Mouse (Mus musculus): ENCODE measurements at regions not wholly inside any gene's neighbourhood (a gene's known extent, or its start where the extent isn't known, plus 50 kb on each side); places are given as distances from the start of the nearest gene placed in this dataset.
A peak's percentile ranks its signal among the peaks of the same experiment; 100 is the strongest.

- WGBS: 78% methylated on average over 7 of the region's 7 CpGs
- H3K36me3 ChIP-seq: no peaks in the 10 kb centered on the region
- DNase-seq (ENCODE audit: low spot score): no peak
- H3K9me3 ChIP-seq: no peaks in the 10 kb centered on the region
- H3K4me3 ChIP-seq: no peak overlapping the region
- no peaks in the 10 kb centered on the region for H3K4me1 ChIP-seq
- H3K27ac ChIP-seq: no peak overlapping the region
- H3K27me3 ChIP-seq (ENCODE audit: insufficient read depth, poor library complexity, severe bottlenecking): peaks cover 18% of the 10 kb centered on the region; the same call in 1 of the 2 replicates
Observed at GRCm38 (mm10) chr15:74418635-74419034, 217.5 kb downstream of the Mroh4 start.

DNA sequence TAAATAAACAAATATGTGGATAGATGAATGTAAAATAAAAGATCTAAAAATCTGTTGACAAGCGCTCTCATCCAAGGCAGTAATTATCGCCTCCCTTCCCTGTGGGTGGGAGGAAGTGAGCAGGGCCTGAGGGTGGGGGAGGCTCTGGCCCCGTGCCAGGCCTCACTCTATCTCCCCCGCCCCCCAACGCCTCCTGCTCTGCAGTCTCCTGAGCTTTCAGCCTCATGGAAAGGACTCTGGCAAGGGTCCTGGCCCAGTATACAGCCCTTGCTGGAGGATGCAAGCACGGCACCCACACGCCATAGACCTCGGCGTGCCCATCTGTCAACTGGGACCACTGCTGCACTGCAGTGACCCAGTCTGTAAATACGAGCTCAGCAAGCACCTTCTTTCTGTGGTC, 222.9 kb downstream of the Mroh4 start:
- no peak for DNase-seq (ENCODE audit: low spot score)
- Histone ChIP-seq H3K36me3 (no peaks in the 10 kb centered on the region), H3K4me1 (peaks cover 4% of the 10 kb centered on the region; the same call in 1 of the 2 replicates), H3K4me3 (no peak overlapping the region), H3K27ac (no peak overlapping the region), H3K9me3 (no peaks in the 10 kb centered on the region), H3K27me3 (ENCODE audit: insufficient read depth, poor library complexity, severe bottlenecking) (peaks cover 13% of the 10 kb centered on the region; the same call in 1 of the 2 replicates)
- WGBS: 51% methylated on average over 10 of the region's 10 CpGs

- no peak for DNase-seq (ENCODE audit: low spot score)
- whole genome bisulfite sequencing: 82% methylated on average over 3 of the region's 3 CpGs
- Histone ChIP-seq H3K27me3 (ENCODE audit: insufficient read depth, poor library complexity, severe bottlenecking) (peaks cover 14% of the 10 kb centered on the region; the same call in 1 of the 2 replicates), H3K4me3 (no peak overlapping the region), H3K4me1 (peaks cover 6% of the 10 kb centered on the region; the same call in 1 of the 2 replicates), H3K36me3 (no peaks in the 10 kb centered on the region), H3K9me3 (no peaks in the 10 kb centered on the region), H3K27ac (no peak overlapping the region)
Observed at GRCm38 (mm10) chr15:74412261-74412660, 223.9 kb downstream of the Mroh4 start.

GRCm38 (mm10) chr15:74411097-74411496, 225.1 kb downstream of the Mroh4 start:
- Histone ChIP-seq H3K36me3 (no peaks in the 10 kb centered on the region), H3K4me3 (no peak overlapping the region), H3K27ac (no peak overlapping the region), H3K4me1 (peaks cover 14% of the 10 kb centered on the region; the same call in 1 of the 2 replicates), H3K27me3 (ENCODE audit: insufficient read depth, poor library complexity, severe bottlenecking) (peaks cover 18% of the 10 kb centered on the region; the same call in 1 of the 2 replicates), H3K9me3 (no peaks in the 10 kb centered on the region)
- no peak for DNase-seq (ENCODE audit: low spot score)
- WGBS: 57% methylated on average over 3 of the region's 3 CpGs

DNA sequence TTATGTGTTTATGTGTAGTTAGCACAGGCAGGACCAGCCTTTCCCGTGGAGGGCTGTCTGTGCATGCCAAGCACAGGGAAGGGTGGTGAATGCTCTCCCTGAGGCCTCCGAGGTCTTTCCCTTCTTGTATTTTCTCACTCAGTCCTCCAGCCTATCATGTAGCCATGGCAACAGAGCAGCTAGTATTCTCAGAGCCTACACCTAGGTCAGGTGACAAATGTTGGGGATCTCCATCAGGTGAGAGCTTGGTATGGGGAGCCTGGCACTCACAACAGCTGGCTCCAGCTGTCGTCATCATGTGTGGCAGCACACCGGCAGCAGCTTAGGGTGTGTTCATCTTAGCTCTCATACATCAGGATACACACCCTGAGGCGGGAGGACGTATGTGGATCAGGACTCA, 231.3 kb downstream of the Mroh4 start:
- 72% methylated on average over 6 of the region's 6 CpGs for WGBS
- H3K4me1 ChIP-seq: peaks cover 33% of the 10 kb centered on the region
- no peak overlapping the region for H3K4me3 ChIP-seq
- peaks cover 35% of the 10 kb centered on the region; the same call in 1 of the 2 replicates for H3K27me3 ChIP-seq (ENCODE audit: insufficient read depth, poor library complexity, severe bottlenecking)
- H3K36me3 ChIP-seq: no peaks in the 10 kb centered on the region
- no peak overlapping the region for H3K27ac ChIP-seq
- DNase-seq (ENCODE audit: low spot score): no peak
- H3K9me3 ChIP-seq: no peaks in the 10 kb centered on the region

DNA sequence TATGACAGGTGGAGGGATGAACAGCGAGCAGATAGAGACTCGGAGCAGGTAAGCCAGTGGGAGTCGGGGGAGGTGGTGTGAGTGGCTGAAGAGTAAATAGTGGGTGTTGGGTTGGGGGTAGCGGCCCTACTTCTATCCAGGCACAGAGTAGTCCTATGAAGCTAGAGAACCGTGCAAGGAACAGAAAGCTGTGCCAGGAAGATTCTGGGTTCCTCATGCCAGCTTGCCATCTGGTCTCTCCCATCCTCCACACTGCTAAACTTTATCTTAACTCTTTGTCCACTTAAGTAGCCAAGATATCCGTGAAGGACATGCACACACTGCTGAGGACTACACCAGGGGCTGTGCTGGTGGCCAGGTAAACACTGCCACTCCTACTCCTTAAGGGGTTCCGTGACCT, 234.9 kb downstream of the Mroh4 start:
- no peak for DNase-seq (ENCODE audit: low spot score)
- Histone ChIP-seq H3K27me3 (ENCODE audit: insufficient read depth, poor library complexity, severe bottlenecking) (peaks cover 32% of the 10 kb centered on the region; the same call in 1 of the 2 replicates), H3K4me3 (no peak overlapping the region), H3K9me3 (no peaks in the 10 kb centered on the region), H3K36me3 (no peaks in the 10 kb centered on the region), H3K4me1 (peaks cover 23% of the 10 kb centered on the region), H3K27ac (no peak overlapping the region)
- 82% methylated on average over 7 of the region's 7 CpGs for WGBS

GRCm38 (mm10) chr15:74396029-74396428, 240.1 kb downstream of the Mroh4 start:
- Histone ChIP-seq H3K27ac (no peak overlapping the region), H3K9me3 (no peaks in the 10 kb centered on the region), H3K4me1 (no peaks in the 10 kb centered on the region), H3K36me3 (no peaks in the 10 kb centered on the region), H3K4me3 (no peak overlapping the region), H3K27me3 (ENCODE audit: insufficient read depth, poor library complexity, severe bottlenecking) (0 out of 2 replicates have a peak, but pooled peaks cover 14% of the 10 kb centered on the region)
- WGBS: 85% methylated on average over 8 of the region's 8 CpGs
- no peak for DNase-seq (ENCODE audit: low spot score)

GRCm38 (mm10) chr15:74387533-74387932, 248.6 kb downstream of the Mroh4 start:
- no peaks in the 10 kb centered on the region; the same call in 1 of the 2 replicates for H3K27me3 ChIP-seq (ENCODE audit: insufficient read depth, poor library complexity, severe bottlenecking)
- DNase-seq (ENCODE audit: low spot score): no peak
- H3K36me3 ChIP-seq: no peaks in the 10 kb centered on the region
- no peak overlapping the region for H3K4me3 ChIP-seq
- no peaks in the 10 kb centered on the region for H3K9me3 ChIP-seq
- 17% methylated on average over 3 of the region's 3 CpGs for WGBS
- no peak overlapping the region for H3K27ac ChIP-seq
- no peaks in the 10 kb centered on the region for H3K4me1 ChIP-seq

- DNase-seq (ENCODE audit: low spot score): peak; percentile 86
- H3K9me3 ChIP-seq: no peaks in the 10 kb centered on the region
- no peak overlapping the region for H3K27ac ChIP-seq
- H3K4me1 ChIP-seq: no peaks in the 10 kb centered on the region
- H3K27me3 ChIP-seq (ENCODE audit: insufficient read depth, poor library complexity, severe bottlenecking): no peaks in the 10 kb centered on the region
- H3K36me3 ChIP-seq: no peaks in the 10 kb centered on the region
- H3K4me3 ChIP-seq: no peak overlapping the region
- 62% methylated on average over 4 of the region's 4 CpGs for WGBS
Observed at GRCm38 (mm10) chr15:74382556-74382955, 253.6 kb downstream of the Mroh4 start.

DNA sequence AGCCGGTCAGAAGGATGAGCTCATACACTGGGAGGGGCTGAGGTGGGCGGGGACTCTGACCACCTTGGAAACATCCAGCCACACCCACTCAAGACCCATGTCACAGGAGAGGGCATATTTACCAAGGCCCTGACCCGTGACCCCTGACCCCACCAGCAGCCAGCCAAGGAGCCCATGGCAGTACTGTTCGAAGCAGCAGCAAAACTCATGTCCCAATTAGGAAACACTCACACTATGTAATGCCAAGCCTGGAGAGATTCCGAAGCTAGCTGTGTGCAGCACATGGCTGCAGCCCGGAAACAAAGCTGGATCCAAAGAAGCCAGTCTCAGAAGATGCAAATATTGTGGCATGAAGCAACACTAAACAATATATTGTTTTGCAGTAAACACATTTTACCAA, 256.8 kb downstream of the Mroh4 start:
- no peaks in the 10 kb centered on the region for H3K9me3 ChIP-seq
- 79% methylated on average over 6 of the region's 6 CpGs for WGBS
- no peak overlapping the region for H3K27ac ChIP-seq
- no peak for DNase-seq (ENCODE audit: low spot score)
- no peaks in the 10 kb centered on the region for H3K36me3 ChIP-seq
- no peak overlapping the region for H3K4me3 ChIP-seq
- H3K4me1 ChIP-seq: no peaks in the 10 kb centered on the region
- H3K27me3 ChIP-seq (ENCODE audit: insufficient read depth, poor library complexity, severe bottlenecking): no peaks in the 10 kb centered on the region

DNA sequence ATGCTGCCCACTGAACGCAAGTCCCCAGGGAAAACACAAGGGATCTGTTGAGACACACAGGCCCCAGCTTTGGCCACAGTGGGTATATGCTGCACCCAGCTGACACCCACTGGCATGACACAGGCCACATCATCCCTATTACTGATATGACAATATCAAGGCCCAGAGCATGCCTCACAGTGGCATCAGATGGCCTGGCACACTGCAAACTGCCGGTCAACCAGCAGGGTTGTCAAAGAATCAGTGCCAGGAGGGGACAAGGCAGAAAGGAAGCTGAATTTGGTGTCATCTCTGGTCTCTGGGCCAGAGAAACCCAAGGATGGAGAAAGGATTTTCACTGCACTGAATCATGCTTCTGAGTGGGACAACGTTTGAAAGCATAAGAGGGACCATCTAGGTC, 266.7 kb downstream of the Mroh4 start:
- Histone ChIP-seq H3K4me1 (no peaks in the 10 kb centered on the region), H3K27me3 (ENCODE audit: insufficient read depth, poor library complexity, severe bottlenecking) (peaks cover 4% of the 10 kb centered on the region; the same call in 1 of the 2 replicates), H3K27ac (no peak overlapping the region), H3K36me3 (no peaks in the 10 kb centered on the region), H3K9me3 (no peaks in the 10 kb centered on the region), H3K4me3 (no peak overlapping the region)
- 80% methylated on average over 3 of the region's 3 CpGs for WGBS
- DNase-seq (ENCODE audit: low spot score): no peak

DNA sequence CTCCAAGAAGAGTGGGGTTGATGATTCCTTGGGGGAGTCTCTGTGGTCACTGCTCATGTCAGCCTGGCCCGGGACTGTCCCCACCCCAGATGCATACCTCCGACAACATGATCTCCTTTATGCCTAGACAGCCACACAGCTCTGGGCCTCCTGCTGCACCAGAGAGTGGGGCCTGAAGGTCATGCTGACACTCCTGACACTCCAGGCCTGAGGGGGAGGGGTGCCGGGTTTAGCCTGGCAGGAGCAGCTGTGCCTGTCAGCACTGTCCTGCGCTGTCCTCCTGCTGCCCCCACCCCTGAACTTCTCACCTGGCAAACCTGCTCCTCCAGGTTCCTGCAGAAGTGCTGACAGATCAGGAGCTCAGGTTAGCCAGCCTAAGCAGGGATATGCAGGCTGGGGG, 288.2 kb downstream of the Mroh4 start:
- peaks cover 17% of the 10 kb centered on the region for H3K4me1 ChIP-seq
- H3K4me3 ChIP-seq: no peak overlapping the region
- peaks cover 4% of the 10 kb centered on the region for H3K9me3 ChIP-seq
- no peaks in the 10 kb centered on the region for H3K36me3 ChIP-seq
- peaks cover 6% of the 10 kb centered on the region; the same call in 1 of the 2 replicates for H3K27me3 ChIP-seq (ENCODE audit: insufficient read depth, poor library complexity, severe bottlenecking)
- peak overlapping the region; percentile 67 for H3K27ac ChIP-seq
- WGBS: 19% methylated on average over 4 of the region's 4 CpGs
- DNase-seq (ENCODE audit: low spot score): no peak

DNA sequence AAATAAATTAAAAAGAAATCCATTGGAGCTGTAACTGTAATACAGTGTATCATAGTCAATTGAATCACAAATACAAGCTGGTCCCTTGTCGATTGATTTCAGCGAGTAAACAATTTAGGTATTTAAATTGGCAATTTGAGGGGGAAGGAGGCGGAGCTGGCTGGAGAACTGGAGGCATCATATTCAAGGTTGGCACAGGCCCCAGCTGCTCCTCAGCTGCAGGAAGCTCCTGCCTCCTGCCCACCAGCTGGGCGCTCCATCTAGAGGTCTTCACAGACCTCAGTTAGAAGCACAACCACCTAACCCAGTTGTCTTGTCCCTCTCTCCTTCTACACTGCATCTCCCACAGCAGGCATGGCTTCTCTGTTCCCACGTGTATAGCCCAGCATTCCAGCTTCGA, 292.6 kb downstream of the Mroh4 start:
- 70% methylated on average over 6 of the region's 6 CpGs for WGBS
- Histone ChIP-seq H3K9me3 (no peaks in the 10 kb centered on the region), H3K4me1 (peaks cover 13% of the 10 kb centered on the region)

DNA sequence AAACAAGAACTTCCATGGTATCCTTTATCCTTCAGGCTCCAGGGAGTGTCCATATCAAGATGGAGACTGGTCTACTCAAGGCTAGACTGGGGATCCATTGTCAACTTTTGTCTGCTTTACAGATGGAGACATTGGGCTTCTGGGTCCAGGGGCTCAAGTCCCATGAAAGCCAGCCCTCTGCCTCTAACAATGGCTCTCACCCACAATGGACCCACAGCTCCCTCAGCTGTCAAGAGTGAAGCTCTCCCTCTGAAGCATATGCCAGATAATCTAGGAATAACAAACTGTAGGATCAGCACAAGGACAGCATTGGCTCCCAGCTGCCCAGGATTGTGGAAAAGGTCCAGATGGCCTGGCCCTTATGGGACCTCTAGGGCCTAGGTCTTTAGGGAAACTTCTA, 302.3 kb downstream of the Mroh4 start:
- Histone ChIP-seq H3K27me3 (ENCODE audit: insufficient read depth, poor library complexity, severe bottlenecking) (no peaks in the 10 kb centered on the region; the same call in 1 of the 2 replicates), H3K36me3 (no peaks in the 10 kb centered on the region), H3K4me3 (no peak overlapping the region), H3K9me3 (no peaks in the 10 kb centered on the region), H3K27ac (no peak overlapping the region), H3K4me1 (no peaks in the 10 kb centered on the region)
- DNase-seq (ENCODE audit: low spot score): no peak

More for the DNA sequence above, 292.6 kb downstream of the Mroh4 start:
- Histone ChIP-seq H3K36me3 (no peaks in the 10 kb centered on the region), H3K4me3 (no peak overlapping the region), H3K27me3 (ENCODE audit: insufficient read depth, poor library complexity, severe bottlenecking) (peaks cover 6% of the 10 kb centered on the region; the same call in 1 of the 2 replicates), H3K27ac (no peak overlapping the region)
- no peak for DNase-seq (ENCODE audit: low spot score)
